Mouse (Mus musculus) CH12.LX (cell line): ENCODE measurements around the gene Mrpl44. TPM values are rescaled to one million over a fixed set of nuclear protein-coding genes. Genes with fewer than 3 reads are reported as not detected.

Experiments
- DNase-seq: peaks from one replicate; pipeline ENCODE4 v3.0.0-alpha.2; 2013; ENCODE audit errors: extremely low read depth
- H3K27ac ChIP-seq: 2 replicates; pipeline ENCODE4 v1.5.1; 2012; ENCODE audit warnings: low read depth, mild to moderate bottlenecking, control low read depth, moderate library complexity; ENCODE audit not compliant: insufficient read depth
- H3K27me3 ChIP-seq: replicated peaks from 2 replicates; pipeline ENCODE3; 2012; ENCODE audit warnings: inconsistent platforms
- H3K36me3 ChIP-seq, 2 experiments: replicated peaks in 1 of 2; 2 replicates each; pipeline versions ENCODE3 to v1.6.1; 2012; ENCODE audit warnings: inconsistent platforms in 1 of 2, low read length in 1 of 2, mild to moderate bottlenecking in 1 of 2, mixed read lengths in 1 of 2, moderate library complexity in 1 of 2; ENCODE audit not compliant: control insufficient read depth in 1 of 2, insufficient read depth in 1 of 2
- H3K4me1 ChIP-seq, 2 experiments: 2 replicates each; pipeline ENCODE4 v1.6.1; 2012; ENCODE audit warnings: inconsistent platforms in 1 of 2, moderate library complexity in 1 of 2; ENCODE audit not compliant: insufficient read depth in 2 of 2, control insufficient read depth in 1 of 2
- H3K4me2 ChIP-seq: 2 replicates; pipeline ENCODE4 v1.6.1; 2012; ENCODE audit warnings: low read depth, mild to moderate bottlenecking, control low read depth; ENCODE audit not compliant: poor library complexity, insufficient read depth, severe bottlenecking
- H3K4me3 ChIP-seq, 3 experiments: fragments of 150-350 bp in 1 of 3; sonication (generic) in 1 of 3; replicated peaks in 1 of 3; 2 replicates each; pipeline versions ENCODE3 to v1.5.1; 2011 to 2012; ENCODE audit warnings: low read depth in 2 of 3, low read length in 2 of 3, mild to moderate bottlenecking in 2 of 3, moderate library complexity in 2 of 3, control low read depth in 1 of 3, improper control_type of control experiment in 1 of 3, inconsistent platforms in 1 of 3, mixed read lengths in 1 of 3; ENCODE audit not compliant: poor library complexity in 1 of 3
- H3K79me2 ChIP-seq: replicated peaks from 2 replicates; pipeline ENCODE4 v1.6.1; 2012; ENCODE audit warnings: mild to moderate bottlenecking, moderate library complexity; ENCODE audit not compliant: control insufficient read depth, poor library complexity, insufficient read depth, severe bottlenecking; ENCODE audit errors: extremely low read depth
- H3K9ac ChIP-seq: 2 replicates; pipeline ENCODE4 v1.6.1; 2012; ENCODE audit warnings: low read depth, mild to moderate bottlenecking, control low read depth, moderate library complexity; ENCODE audit not compliant: insufficient read depth
- H3K9me3 ChIP-seq: replicated peaks from 2 replicates; pipeline ENCODE3; 2012; ENCODE audit warnings: low read length, inconsistent platforms, mixed read lengths
- BHLHE40 ChIP-seq: IDR thresholded peaks from 2 replicates; pipeline ENCODE4 v1.6.1; 2011; ENCODE audit warnings: mild to moderate bottlenecking, low read depth, low read length, improper control_type of control experiment
- CHD1 ChIP-seq: IDR thresholded peaks from 2 replicates; pipeline ENCODE4 v1.6.1; 2012; ENCODE audit warnings: low read depth, low read length, improper control_type of control experiment, inconsistent platforms
- CHD2 ChIP-seq: IDR thresholded peaks from 2 replicates; pipeline ENCODE4 v1.6.1; 2011; ENCODE audit warnings: low read length, improper control_type of control experiment
- CTCF ChIP-seq, 2 experiments: IDR thresholded peaks in 1 of 2; conservative IDR thresholded peaks in 1 of 2; 2 replicates each; pipeline ENCODE4 v1.5.1; 2011 to 2012; ENCODE audit warnings: low read depth in 2 of 2, low read length in 2 of 2, improper control_type of control experiment in 1 of 2, inconsistent platforms in 1 of 2, mild to moderate bottlenecking in 1 of 2, moderate library complexity in 1 of 2
- E2F4 ChIP-seq: IDR thresholded peaks from 2 replicates; pipeline ENCODE4 v1.6.1; 2011; ENCODE audit warnings: low read depth, low read length, improper control_type of control experiment; ENCODE audit not compliant: insufficient replicate concordance
- ELF1 ChIP-seq: IDR thresholded peaks from 2 replicates; pipeline ENCODE4 v1.6.1; 2014; ENCODE audit warnings: low read depth, mild to moderate bottlenecking, inconsistent platforms, low read length, improper control_type of control experiment
- EP300 ChIP-seq: IDR thresholded peaks from 2 replicates; pipeline ENCODE4 v1.6.1; 2011; ENCODE audit warnings: low read length, improper control_type of control experiment
- GABPA ChIP-seq: IDR thresholded peaks from 2 replicates; pipeline ENCODE4 v1.6.1; 2012; ENCODE audit warnings: low read depth, low read length, improper control_type of control experiment, inconsistent platforms; ENCODE audit not compliant: insufficient replicate concordance
- IRF4 ChIP-seq: IDR thresholded peaks from 2 replicates; pipeline ENCODE4 v1.6.1; 2014; ENCODE audit warnings: low read depth, mild to moderate bottlenecking, inconsistent platforms, low read length, improper control_type of control experiment
- JUN ChIP-seq: IDR thresholded peaks from 2 replicates; pipeline ENCODE4 v1.6.1; 2011; ENCODE audit warnings: low read depth, mild to moderate bottlenecking, low read length, improper control_type of control experiment, moderate library complexity; ENCODE audit not compliant: insufficient read depth
- MAFK ChIP-seq: IDR thresholded peaks from 2 replicates; pipeline ENCODE4 v1.6.1; 2011; ENCODE audit warnings: low read length, improper control_type of control experiment; ENCODE audit not compliant: insufficient replicate concordance
- MAX ChIP-seq: IDR thresholded peaks from 2 replicates; pipeline ENCODE4 v1.6.1; 2011; ENCODE audit warnings: low read length, improper control_type of control experiment
- MAZ ChIP-seq: IDR thresholded peaks from 2 replicates; pipeline ENCODE4 v1.6.1; 2012; ENCODE audit warnings: low read depth, mild to moderate bottlenecking, inconsistent platforms, low read length, improper control_type of control experiment, moderate library complexity
- MEF2A ChIP-seq: IDR thresholded peaks from 2 replicates; pipeline ENCODE4 v1.6.1; 2014; ENCODE audit warnings: low read depth, mild to moderate bottlenecking, inconsistent platforms, low read length, improper control_type of control experiment, borderline replicate concordance
- NELFE ChIP-seq: IDR thresholded peaks from 2 replicates; pipeline ENCODE4 v1.6.1; 2011; ENCODE audit warnings: low read depth, low read length, improper control_type of control experiment
- POLR2A ChIP-seq: IDR thresholded peaks from 2 replicates; pipeline ENCODE4 v1.6.1; 2011; ENCODE audit warnings: low read depth, mild to moderate bottlenecking, improper control_type of control experiment, low read length
- RAD21 ChIP-seq: IDR thresholded peaks from 2 replicates; pipeline ENCODE4 v1.6.1; 2011; ENCODE audit warnings: low read depth, mild to moderate bottlenecking, low read length, improper control_type of control experiment, moderate library complexity
- RCOR1 ChIP-seq: conservative IDR thresholded peaks from 2 replicates; pipeline ENCODE4 v1.6.1; 2012; ENCODE audit warnings: low read depth, mild to moderate bottlenecking, inconsistent platforms, low read length, improper control_type of control experiment
- SIN3A ChIP-seq: IDR thresholded peaks from 2 replicates; pipeline ENCODE4 v1.6.1; 2012; ENCODE audit warnings: low read length, improper control_type of control experiment, inconsistent platforms
- SMC3 ChIP-seq: IDR thresholded peaks from 2 replicates; pipeline ENCODE4 v1.6.1; 2011; ENCODE audit warnings: low read depth, low read length, improper control_type of control experiment
- TCF12 ChIP-seq: IDR thresholded peaks from 2 replicates; pipeline ENCODE4 v1.6.1; 2014; ENCODE audit warnings: low read depth, mild to moderate bottlenecking, inconsistent platforms, low read length, improper control_type of control experiment
- ZC3H11A ChIP-seq: IDR thresholded peaks from 2 replicates; pipeline ENCODE4 v1.6.1; 2012; ENCODE audit warnings: low read depth, mild to moderate bottlenecking, inconsistent platforms, low read length, improper control_type of control experiment
- dilution Hi-C: fragments of 300-500 bp; cut with MboI; formaldehyde crosslinking; loops from 2 replicates; pipeline ENCODE4 v1.14.3; 2020; ENCODE audit warnings: low sequenced_read_pairs; ENCODE audit not compliant: extremely low pct_unique_long_range_greater_than_20kb, extremely low pct_ligation_motif_present
- in situ Hi-C: fragments of 300-500 bp; cut with MboI; formaldehyde crosslinking; loops from 3 replicates; pipeline ENCODE4 v1.14.3; 2019; ENCODE audit warnings: low sequenced_read_pairs, low pct_ligation_motif_present, low pct_unique_long_range_greater_than_20kb, mixed read lengths
- polyA plus RNA-seq: library from polyadenylated mRNA; unstranded; fragments of >175 nt; gene quantifications from 2 replicates; pipeline ENCODE4 v1.2.1, GENCODE M21; 2012; ENCODE audit warnings: low read depth; ENCODE audit not compliant: insufficient read length
- total RNA-seq, 2 experiments: library from RNA; depleted of rRNA; stranded (reverse); fragments of 300-350 nt in 1 of 2; fragments of >200 nt in 1 of 2; gene quantifications; 2 replicates each; pipeline ENCODE4 v1.2.3; 2012 to 2014

The Mrpl44 gene
- total and polyA plus RNA-seq, 3 experiments: 63.7 to 129 (median 84.3) TPM

GRCm38 (mm10) chr1:79757161-79757560 is 18.7 kb upstream of the Mrpl44 start:
- no peak overlapping the region for H3K4me3 ChIP-seq
- peaks cover 42% of the 10 kb centered on the region for H3K79me2 ChIP-seq
- peaks cover 5 to 62% of the 10 kb centered on the region in 2 experiments for H3K4me1 ChIP-seq

GRCm38 (mm10) chr1:79757597-79757996 is 18.2 kb upstream of the Mrpl44 start:
- Histone ChIP-seq H3K36me3 (peaks cover 5 to 43% of the 10 kb centered on the region in 2 experiments), H3K4me3 (no peak overlapping the region), H3K79me2 (peaks cover 42% of the 10 kb centered on the region), H3K9me3 (no peaks in the 10 kb centered on the region), H3K9ac (no peak overlapping the region), H3K27me3 (no peaks in the 10 kb centered on the region), H3K27ac (no peak overlapping the region), H3K4me2 (no peak overlapping the region), H3K4me1 (peaks cover 7 to 57% of the 10 kb centered on the region in 2 experiments)
- in situ Hi-C loops (loop anchor here (25.0 kb wide), 1 partner anchor 730 kb away; no protein-coding TSS in a partner anchor), dilution Hi-C loops (no loop called here)
- no peak for TF ChIP-seq MAX
- peak; percentile 74 for TF ChIP-seq IRF4
- no peak for TF ChIP-seq CHD2
- TF ChIP-seq EP300: peak; percentile 52; the same call in 1 of the 2 replicates
- no peak for DNase-seq

More at GRCm38 (mm10) chr1:79757161-79757560, 18.7 kb upstream of the Mrpl44 start:
- dilution Hi-C loops: no loop called here
- in situ Hi-C loops: loop anchor here (25.0 kb wide), 1 partner anchor 730 kb away; no protein-coding TSS in a partner anchor
- H3K27ac ChIP-seq: no peak overlapping the region
- no peak for DNase-seq
- H3K4me2 ChIP-seq: no peak overlapping the region
- H3K9ac ChIP-seq: no peak overlapping the region
- H3K9me3 ChIP-seq: no peaks in the 10 kb centered on the region
- TF ChIP-seq E2F4 (no peak), SIN3A (no peak)
- TF ChIP-seq, all 38 proteins: peak for 0
- H3K36me3 ChIP-seq: peaks cover 5 to 46% of the 10 kb centered on the region in 2 experiments
- no peaks in the 10 kb centered on the region for H3K27me3 ChIP-seq

- H3K4me1 ChIP-seq: peaks cover 3 to 54% of the 10 kb centered on the region in 2 experiments; a peak in 3 of 4 replicates
- in situ Hi-C loops (loop anchor here (25.0 kb wide), 1 partner anchor 728 kb away; no protein-coding TSS in a partner anchor), dilution Hi-C loops (no loop called here)
- H3K36me3 ChIP-seq: peaks cover 5 to 29% of the 10 kb centered on the region in 2 experiments
- TF ChIP-seq CHD2 (no peak), IRF4 (no peak), RAD21 (no peak), CHD1 (no peak), MAX (no peak), MAFK (no peak), POLR2A (no peak), CTCF (conservative IDR thresholded peaks at IDR 0.05 in 1 of 2, IDR thresholded peaks at IDR 0.05 in 1 of 2; ENCODE audit: low read depth in 2 of 2, low read length in 2 of 2) (no peak), ZC3H11A (no peak), BHLHE40 (no peak), NELFE (no peak), EP300 (no peak), TCF12 (no peak), ELF1 (no peak), GABPA (no peak), SMC3 (no peak), JUN (no peak), MAZ (no peak), RCOR1 (no peak), MEF2A (no peak)
- no peak overlapping the region for H3K9ac ChIP-seq
- peaks cover 42% of the 10 kb centered on the region for H3K79me2 ChIP-seq
- H3K9me3 ChIP-seq: no peaks in the 10 kb centered on the region
- no peak for DNase-seq
- H3K4me2 ChIP-seq: no peak overlapping the region
- H3K4me3 ChIP-seq: no peak overlapping the region
- no peak overlapping the region for H3K27ac ChIP-seq
- H3K27me3 ChIP-seq: no peaks in the 10 kb centered on the region
These were observed 16.8 kb upstream of the Mrpl44 start for GRCm38 (mm10) chr1:79759006-79759405.
